Mouse (Mus musculus): ENCODE data around the gene Ppard. TPM values are rescaled to one million over a fixed set of nuclear protein-coding genes. Genes with fewer than 3 reads are reported as not detected.
"Not testable (repeated sequence)": the region's sequence is repeated elsewhere in the genome, so short reads cannot be mapped to it uniquely, and the experiment has no call there.

The Ppard gene
- polyA plus RNA-seq, 1 experiment, result 28.0 TPM

GRCm38 (mm10) chr17:28211921-28212341 is 20.6 kb upstream of the Ppard start:
- Histone ChIP-seq H3K4me1 (ENCODE audit: control insufficient read depth, insufficient read depth, low read length) (no peaks in the 10 kb centered on the region), H3K36me3 (ENCODE audit: control insufficient read depth, insufficient read depth, low read length) (no peaks in the 10 kb centered on the region), H3K27me3 (replicated peaks; ENCODE audit: control insufficient read depth, insufficient read depth, low read length) (no peaks in the 10 kb centered on the region), H3K27ac (ENCODE audit: insufficient read depth, low read depth, low read length) (no peak overlapping the region), H3K4me3 (ENCODE audit: insufficient read depth, low read depth, low read length) (no peak overlapping the region)
- WGBS, result 68% methylated on average over 6 of the region's 6 CpGs
- TF ChIP-seq POLR2A (IDR thresholded peaks at IDR 0.05; ENCODE audit: low read depth, low read length) (no peak), CTCF (conservative IDR thresholded peaks at IDR 0.05; ENCODE audit: insufficient read depth, insufficient read length, low read depth, low read length) (no peak)
- no peak for DNase-seq

GRCm38 (mm10) chr17:28212391-28212790 is 20.1 kb upstream of the Ppard start:
- H3K27me3 ChIP-seq (replicated peaks; ENCODE audit: control insufficient read depth, insufficient read depth, low read length), result no peaks in the 10 kb centered on the region
- no peak for DNase-seq
- H3K4me1 ChIP-seq (ENCODE audit: control insufficient read depth, insufficient read depth, low read length), result no peaks in the 10 kb centered on the region
- H3K4me3 ChIP-seq (ENCODE audit: insufficient read depth, low read depth, low read length), result no peak overlapping the region
- WGBS, result 53% methylated on average over 9 of the region's 9 CpGs
- H3K27ac ChIP-seq (ENCODE audit: insufficient read depth, low read depth, low read length), result no peak overlapping the region
- no peak for TF ChIP-seq POLR2A (IDR thresholded peaks at IDR 0.05; ENCODE audit: low read depth, low read length)
- no peak for TF ChIP-seq CTCF (conservative IDR thresholded peaks at IDR 0.05; ENCODE audit: insufficient read depth, insufficient read length, low read depth, low read length)
- H3K36me3 ChIP-seq (ENCODE audit: control insufficient read depth, insufficient read depth, low read length), result no peaks in the 10 kb centered on the region

- TF ChIP-seq CTCF (conservative IDR thresholded peaks at IDR 0.05; ENCODE audit: insufficient read depth, insufficient read length, low read depth, low read length) (peak; percentile 32; the same call in 1 of the 2 replicates), POLR2A (IDR thresholded peaks at IDR 0.05; ENCODE audit: low read depth, low read length) (no peak)
- H3K4me3 ChIP-seq (ENCODE audit: insufficient read depth, low read depth, low read length), result no peak overlapping the region
- no peaks in the 10 kb centered on the region for H3K36me3 ChIP-seq (ENCODE audit: control insufficient read depth, insufficient read depth, low read length)
- no peaks in the 10 kb centered on the region for H3K27me3 ChIP-seq (replicated peaks; ENCODE audit: control insufficient read depth, insufficient read depth, low read length)
- H3K4me1 ChIP-seq (ENCODE audit: control insufficient read depth, insufficient read depth, low read length), result no peaks in the 10 kb centered on the region
- no peak overlapping the region for H3K27ac ChIP-seq (ENCODE audit: insufficient read depth, low read depth, low read length)
- 40% methylated on average over 4 of the region's 4 CpGs for WGBS
- DNase-seq, result no peak
Observed at GRCm38 (mm10) chr17:28213236-28213635, 19.3 kb upstream of the Ppard start.

- Histone ChIP-seq H3K4me1 (ENCODE audit: control insufficient read depth, insufficient read depth, low read length) (no peaks in the 10 kb centered on the region), H3K27ac (ENCODE audit: insufficient read depth, low read depth, low read length) (no peak overlapping the region), H3K27me3 (replicated peaks; ENCODE audit: control insufficient read depth, insufficient read depth, low read length) (no peaks in the 10 kb centered on the region), H3K4me3 (ENCODE audit: insufficient read depth, low read depth, low read length) (no peak overlapping the region), H3K36me3 (ENCODE audit: control insufficient read depth, insufficient read depth, low read length) (no peaks in the 10 kb centered on the region)
- no peak for DNase-seq
- WGBS, result 88% methylated on average over 9 of the region's 9 CpGs
- TF ChIP-seq POLR2A (IDR thresholded peaks at IDR 0.05; ENCODE audit: low read depth, low read length), result no peak
- no peak for TF ChIP-seq CTCF (conservative IDR thresholded peaks at IDR 0.05; ENCODE audit: insufficient read depth, insufficient read length, low read depth, low read length)
Observed at GRCm38 (mm10) chr17:28216791-28217190, 15.7 kb upstream of the Ppard start.

GRCm38 (mm10) chr17:28217721-28218649 is 14.5 kb upstream of the Ppard start:
- peak; percentile 31 for DNase-seq
- 40% methylated on average over 23 of the region's 23 CpGs for WGBS
- Histone ChIP-seq H3K27ac (ENCODE audit: insufficient read depth, low read depth, low read length) (no peak overlapping the region), H3K27me3 (replicated peaks; ENCODE audit: control insufficient read depth, insufficient read depth, low read length) (no peaks in the 10 kb centered on the region), H3K36me3 (ENCODE audit: control insufficient read depth, insufficient read depth, low read length) (no peaks in the 10 kb centered on the region), H3K4me3 (ENCODE audit: insufficient read depth, low read depth, low read length) (no peak overlapping the region), H3K4me1 (ENCODE audit: control insufficient read depth, insufficient read depth, low read length) (no peaks in the 10 kb centered on the region)
- no peak for TF ChIP-seq POLR2A (IDR thresholded peaks at IDR 0.05; ENCODE audit: low read depth, low read length)
- no peak for TF ChIP-seq CTCF (conservative IDR thresholded peaks at IDR 0.05; ENCODE audit: insufficient read depth, insufficient read length, low read depth, low read length)

- not testable (repeated sequence) for H3K4me1 ChIP-seq (ENCODE audit: control insufficient read depth, insufficient read depth, low read length); H3K4me3 ChIP-seq (ENCODE audit: insufficient read depth, low read depth, low read length); DNase-seq; H3K36me3 ChIP-seq (ENCODE audit: control insufficient read depth, insufficient read depth, low read length); H3K27me3 ChIP-seq (replicated peaks; ENCODE audit: control insufficient read depth, insufficient read depth, low read length); H3K27ac ChIP-seq (ENCODE audit: insufficient read depth, low read depth, low read length)
- WGBS, result 90% methylated on average over 10 of the region's 10 CpGs
Observed at GRCm38 (mm10) chr17:28222463-28222862, 10.0 kb upstream of the Ppard start.

GRCm38 (mm10) chr17:28223561-28224391 is 8.7 kb upstream of the Ppard start:
- no peaks in the 10 kb centered on the region for H3K27me3 ChIP-seq (replicated peaks; ENCODE audit: control insufficient read depth, insufficient read depth, low read length)
- 2% methylated on average over 46 of the region's 46 CpGs for WGBS
- no peaks in the 10 kb centered on the region for H3K36me3 ChIP-seq (ENCODE audit: control insufficient read depth, insufficient read depth, low read length)
- peak; percentile 98 for DNase-seq
- H3K4me1 ChIP-seq (ENCODE audit: control insufficient read depth, insufficient read depth, low read length), result peaks cover 3% of the 10 kb centered on the region; the same call in 1 of the 2 replicates
- H3K27ac ChIP-seq (ENCODE audit: insufficient read depth, low read depth, low read length), result peak overlapping the region; percentile 34
- peak overlapping the region; percentile 57 for H3K4me3 ChIP-seq (ENCODE audit: insufficient read depth, low read depth, low read length)
- TF ChIP-seq POLR2A (IDR thresholded peaks at IDR 0.05; ENCODE audit: low read depth, low read length) (no peak), CTCF (conservative IDR thresholded peaks at IDR 0.05; ENCODE audit: insufficient read depth, insufficient read length, low read depth, low read length) (no peak)

All from kidney, adult 2 months (tissue).